32 mouse cellular contexts compared by ENCODE assay signal in genomic region chr1:94028741-94029140, GRCm38 (mm10). TPM values are rescaled to one million over a fixed set of nuclear protein-coding genes. Genes with fewer than 3 reads are reported as not detected.
DNase-seq lines count a peak whose midpoint lies in the region; ATAC-seq and TF ChIP-seq lines count a peak whose summit lies in the region.
"Had no signal": no experiment of that assay in that cellular context is flagged by ENCODE, and none has a peak within 500 bp of the region (broad histone marks: within the 10 kb centered on the region; RNA-seq: fewer than 3 reads in every experiment).

No protein-coding gene starts in this region.

- no peak for TF ChIP-seq CTCF in Patski (IDR thresholded peaks at IDR 0.05)

- peaks cover 10% of the 10 kb centered on the region for H3K27me3 ChIP-seq in Patski
- H3K27me3 ChIP-seq: embryonic facial prominence, embryonic 12.5 days; embryonic facial prominence, embryonic 15.5 days; hindbrain, embryonic 13.5 days; intestine, embryonic 15.5 days had no signal

- DNase-seq in adrenal gland, adult 8-10 months = peak; percentile 55
- no peak for DNase-seq in adrenal gland, adult 18-20 months (ENCODE audit: low spot score in 2 of 2)
- peak; percentile 32 for DNase-seq in ovary, postnatal 36 days (ENCODE audit: low spot score)
- DNase-seq in ovary, postnatal 10 days (ENCODE audit: low spot score) = no peak
- DNase-seq in Patski (ENCODE audit: low read depth, low spot score) = peak; percentile 9
- no peak for DNase-seq in spleen, adult 12 weeks (ENCODE audit: low spot score)
- DNase-seq: cerebellum, adult 11 months; cerebellum, adult 2 months; cerebellum, adult 9-11 months; cerebellum, postnatal 25 days; forebrain, postnatal 0 days; gastrocnemius, adult 2 months; gastrocnemius, postnatal 14 days; heart, adult 11 months; heart, postnatal 36 days; kidney, adult 11 months had no signal

- peak; percentile 71 for ATAC-seq in Patski
- ATAC-seq: forebrain, embryonic 14.5 days; forebrain, postnatal 0 days; hindbrain, embryonic 16.5 days; intestine, embryonic 15.5 days had no signal

- POLR2A ChIA-PET in Patski (lab: Charles Lee) = interaction anchor here (0.6 kb wide), 1 partner anchor 961 kb away, joined by 3 read pairs; no protein-coding TSS in a partner anchor

- CTCF ChIA-PET in Patski (lab: Charles Lee) = no interaction called here

- in situ Hi-C loops in Patski (cut with MboI; ENCODE audit: low pct_unique_long_range_greater_than_20kb) = no loop called here

RNA-seq across cellular contexts. Expression of gene Neu4, which starts 8.5 kb away (rescaled TPM):
- total RNA-seq in adrenal gland, adult 8-10 months (2022) = not detected
- not detected for total RNA-seq in adrenal gland, adult 18-20 months (2021)
- polyA plus RNA-seq in Patski (2021) = not detected
- total RNA-seq: common myeloid progenitor, adult 5-6 weeks; ES-E14; gastrocnemius, adult 2 months; gastrocnemius, postnatal 14 days; gastrocnemius, postnatal 4 days; heart, postnatal 36 days had no signal
- polyA plus RNA-seq: embryonic facial prominence, embryonic 12.5 days; embryonic facial prominence, embryonic 15.5 days; forebrain, embryonic 11.5 days; forebrain, embryonic 14.5 days; heart, embryonic 11.5 days; heart, embryonic 14.5 days; heart, postnatal 0 days; hindbrain, embryonic 10.5 days; hindbrain, embryonic 13.5 days; intestine, embryonic 15.5 days had no signal

RNA-seq across cellular contexts. Expression of gene Pdcd1, which starts 23.6 kb away (rescaled TPM):
- under 1 TPM in 2 of 4 experiments, not detected in 2; 0.18 to 0.42 TPM for total RNA-seq in adrenal gland, adult 8-10 months (2022)
- total RNA-seq in adrenal gland, adult 18-20 months (2021) = under 1 TPM in 1 of 2 experiments, not detected in 1; 0.26 TPM
- not detected for polyA plus RNA-seq in Patski (2021)
- total RNA-seq: common myeloid progenitor, adult 5-6 weeks; forebrain, postnatal 0 days; gastrocnemius, adult 2 months; gastrocnemius, postnatal 14 days; gastrocnemius, postnatal 4 days; heart, adult 8-10 months; heart, postnatal 36 days had no signal
- polyA plus RNA-seq: embryonic facial prominence, embryonic 12.5 days; forebrain, embryonic 11.5 days; forebrain, embryonic 14.5 days; forebrain, postnatal 0 days; hindbrain, embryonic 13.5 days; hindbrain, embryonic 16.5 days had no signal

RNA-seq across cellular contexts. Expression of gene Gal3st2c, which starts 38.4 kb away (rescaled TPM):
- total RNA-seq in adrenal gland, adult 8-10 months (2022) = under 1 TPM; 0.06 to 0.16 (median 0.11) TPM
- under 1 TPM; 0.10 to 0.17 TPM for total RNA-seq in adrenal gland, adult 18-20 months (2021)
- polyA plus RNA-seq in Patski (2021) = 0.06 TPM
- total RNA-seq: common myeloid progenitor, adult 5-6 weeks; forebrain, postnatal 0 days had no signal
- polyA plus RNA-seq: cerebellum, adult 2 months; embryonic facial prominence, embryonic 12.5 days; embryonic facial prominence, embryonic 15.5 days; forebrain, embryonic 11.5 days; forebrain, embryonic 14.5 days; forebrain, postnatal 0 days; frontal cortex, adult 2 months; heart, embryonic 11.5 days; hindbrain, embryonic 10.5 days; hindbrain, embryonic 13.5 days; hindbrain, embryonic 16.5 days had no signal

Comparison
In these comparisons a context has a peak if more than half of its experiments do, and no peak if none do; other contexts are left out.
1. DNase-seq: peak in adrenal gland, adult 8-10 months (single experiment), ovary, postnatal 36 days (single experiment) and Patski (single experiment); none in adrenal gland, adult 18-20 months (0 of 2), ovary, postnatal 10 days (single experiment) and spleen, adult 12 weeks (single experiment).